Mouse (Mus musculus): ENCODE measurements around the gene Raver2.

The Raver2 gene

DNA sequence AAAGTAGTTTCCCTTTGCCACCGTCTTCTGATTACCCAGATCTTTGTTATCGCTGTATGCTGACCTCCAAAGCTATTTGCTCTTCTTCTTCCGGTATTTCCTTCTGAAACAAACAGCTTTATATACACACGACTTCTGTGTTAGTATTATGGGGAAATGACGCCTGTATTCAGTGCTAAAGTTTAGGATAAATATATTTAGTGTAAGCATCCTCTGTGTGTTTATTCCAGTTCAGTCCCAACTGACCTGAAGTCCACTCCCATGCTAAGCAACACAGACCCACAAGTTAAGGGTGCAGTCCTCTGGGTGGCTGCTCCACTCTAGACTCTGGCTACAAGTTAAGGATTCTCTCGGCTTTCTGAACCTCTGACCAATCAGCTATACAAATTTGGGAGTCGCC lies 52.2 kb downstream of the Raver2 start:
- DNase-seq: no peak

DNA sequence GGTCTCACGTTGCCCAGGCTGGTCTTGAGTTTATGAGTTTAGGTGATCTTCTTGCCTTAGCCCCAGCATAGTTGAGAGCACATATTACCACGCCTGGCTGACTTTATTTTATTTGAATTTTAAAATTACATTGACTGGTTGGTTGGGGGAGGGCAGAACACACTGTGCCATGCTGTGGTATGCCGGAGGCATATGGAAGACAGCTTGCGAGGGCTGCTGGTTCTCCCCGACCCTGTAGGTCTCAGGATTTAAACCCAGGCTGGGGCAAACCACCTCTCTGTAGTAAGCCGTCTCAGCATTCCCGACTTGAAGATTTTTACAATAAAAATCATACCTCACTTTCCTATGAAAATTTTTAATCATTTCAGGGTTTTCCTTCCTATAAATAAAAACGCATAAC lies 66.2 kb downstream of the Raver2 start:
- no peak for DNase-seq

DNA sequence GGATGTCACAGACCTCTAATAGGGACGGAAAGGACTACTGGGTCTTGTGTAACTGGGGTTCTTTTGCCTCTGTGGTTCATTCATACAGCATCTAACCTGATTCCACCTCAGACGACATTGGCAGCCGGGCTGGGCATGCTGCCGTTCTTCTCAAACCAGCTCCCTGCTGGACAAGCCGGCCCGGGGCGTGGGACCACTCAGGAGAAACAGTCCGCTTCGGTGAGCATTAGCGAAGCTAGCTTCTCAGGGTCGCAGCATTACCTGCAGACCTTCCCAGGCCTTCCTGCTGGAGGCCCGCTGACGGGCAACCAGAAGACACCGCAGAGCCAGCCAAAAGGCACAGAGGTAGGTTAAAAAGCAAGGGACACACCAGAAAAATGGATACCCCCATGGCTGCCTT lies 67.1 kb downstream of the Raver2 start:
- DNase-seq: no peak

- DNase-seq: no peak
These were observed 69.2 kb downstream of the Raver2 start for GRCm38 (mm10) chr4:101137975-101138374.

GRCm38 (mm10) chr4:101141768-101142167 lies 73.0 kb downstream of the Raver2 start:
- no peak for DNase-seq

DNA sequence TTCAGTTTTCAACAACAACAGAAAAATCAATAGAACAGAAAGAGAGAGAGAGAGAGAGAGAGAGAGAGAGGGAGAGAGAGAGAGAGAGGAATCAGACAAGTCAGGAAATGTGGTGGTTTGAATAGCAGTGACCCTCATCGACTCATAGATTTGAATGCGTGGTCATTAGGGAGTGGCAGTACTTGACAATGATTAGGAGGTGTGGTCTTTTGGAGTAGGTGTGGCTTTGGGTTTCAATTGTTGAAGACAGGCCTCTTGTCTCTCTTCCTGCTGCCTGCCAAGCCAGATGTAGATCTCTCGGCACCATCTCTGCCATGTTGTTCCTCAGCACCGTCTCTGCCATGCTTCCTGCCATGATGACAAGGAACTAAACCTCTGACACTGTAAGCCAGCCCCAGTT lies 75.1 kb downstream of the Raver2 start:
- peak; percentile 20 for DNase-seq

DNA sequence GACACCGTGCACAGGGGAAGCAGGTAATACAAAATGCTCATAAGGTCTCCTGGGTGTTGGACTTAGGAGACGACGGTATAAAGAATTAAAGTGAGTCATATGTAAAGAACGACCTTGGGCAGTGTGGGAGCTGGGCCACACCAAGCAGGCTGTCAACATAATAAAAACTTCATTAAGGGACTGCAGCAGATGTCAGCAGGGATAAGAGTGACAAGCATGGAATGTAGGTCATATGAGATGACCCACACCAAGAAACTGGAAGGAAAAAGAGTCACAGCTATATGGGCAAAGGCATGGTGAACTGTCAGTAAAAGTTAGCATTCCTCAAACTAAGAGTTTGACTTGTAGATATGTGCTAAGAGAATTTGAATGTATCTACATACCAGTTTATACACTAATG lies 75.6 kb downstream of the Raver2 start:
- DNase-seq: peak; percentile 56

DNA sequence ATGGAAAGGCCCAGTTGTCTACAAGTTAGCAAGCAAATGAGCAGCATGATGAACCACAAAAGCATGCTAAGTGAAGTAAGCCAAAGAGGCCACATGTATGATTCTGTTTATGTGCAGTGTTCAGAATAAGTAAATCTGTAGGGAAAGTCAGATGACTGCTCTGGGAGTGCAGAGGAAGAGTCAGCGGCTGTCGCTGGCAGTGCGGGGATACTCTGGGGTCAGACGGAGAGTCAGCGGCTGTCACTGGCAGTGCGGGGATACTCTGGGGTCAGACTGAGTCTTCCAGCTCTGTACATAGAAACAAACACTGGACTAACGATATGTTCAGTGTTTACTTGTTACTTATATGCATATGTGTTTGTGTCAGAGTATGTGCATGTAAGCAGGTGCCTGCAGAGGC lies 76.0 kb downstream of the Raver2 start:
- peak; percentile 34 for DNase-seq

DNA sequence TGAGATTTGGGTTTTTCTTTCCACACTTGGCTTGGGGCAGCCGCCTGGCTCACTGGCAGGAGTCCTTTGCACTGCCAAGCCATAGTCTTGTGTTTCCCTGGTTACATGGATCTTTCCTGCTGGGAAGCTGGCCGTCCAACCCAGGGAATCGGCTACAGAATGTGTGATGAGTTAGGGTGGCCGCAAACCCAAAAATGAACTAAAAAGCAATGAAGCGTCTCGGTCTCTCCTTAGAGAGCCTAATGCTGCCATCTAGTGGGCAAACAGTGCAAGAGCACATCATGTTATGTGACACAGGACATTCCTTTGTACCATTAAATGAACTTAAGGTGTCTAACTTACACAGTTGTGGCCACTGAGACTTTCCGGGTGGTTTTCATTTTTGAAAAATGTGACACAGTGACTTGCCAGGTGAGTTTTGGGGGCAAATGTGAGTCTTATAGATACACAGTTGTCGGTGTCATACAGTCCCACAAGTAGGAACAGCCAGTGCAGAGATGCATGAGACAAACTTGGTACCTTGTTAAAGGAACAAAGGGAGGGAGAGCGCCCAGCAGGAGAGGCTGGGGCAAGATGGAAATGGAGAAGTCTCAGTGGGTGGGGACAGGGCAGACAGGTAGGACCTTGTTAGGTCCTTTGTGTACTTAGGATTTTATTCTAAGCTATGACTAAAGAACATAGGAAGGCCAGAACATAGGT lies 77.4 kb downstream of the Raver2 start:
- peak; percentile 85 for DNase-seq

DNA sequence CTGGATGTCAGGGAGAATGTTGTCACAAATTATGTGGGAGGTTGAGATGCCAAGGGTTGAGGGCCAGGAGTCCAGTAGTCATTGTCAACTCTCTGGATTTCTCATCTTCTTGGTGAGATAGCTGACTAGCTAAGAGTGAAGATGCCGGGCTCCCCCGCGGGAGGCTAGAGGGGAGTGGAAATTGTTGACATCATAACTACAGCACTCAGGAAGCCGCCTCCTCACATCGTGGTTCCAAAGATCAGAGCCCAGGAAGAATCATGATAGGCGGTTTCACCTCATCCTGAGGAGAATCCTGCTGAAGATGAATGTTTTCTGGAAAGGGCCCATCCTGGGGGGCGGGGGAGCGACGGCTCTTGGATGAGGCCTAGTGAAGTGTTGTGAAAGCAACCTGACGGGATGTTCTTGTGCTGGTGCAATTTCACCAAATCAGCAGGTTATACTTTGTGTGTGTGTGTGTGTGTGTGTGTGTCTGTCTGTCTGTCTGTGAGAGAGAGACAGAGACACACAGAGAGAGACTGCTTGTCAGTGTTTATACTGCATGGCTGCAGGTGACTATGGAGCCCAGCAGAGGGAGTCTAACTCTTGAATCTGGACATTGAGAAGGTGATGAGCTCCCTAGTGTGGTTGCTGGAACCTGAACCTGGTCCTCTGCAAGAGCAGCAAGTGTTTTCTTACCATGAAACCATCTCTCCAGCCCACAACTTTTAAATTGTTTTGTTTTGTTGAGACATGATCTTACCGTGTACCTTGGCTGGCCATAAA lies 78.3 kb downstream of the Raver2 start:
- DNase-seq: no peak

DNA sequence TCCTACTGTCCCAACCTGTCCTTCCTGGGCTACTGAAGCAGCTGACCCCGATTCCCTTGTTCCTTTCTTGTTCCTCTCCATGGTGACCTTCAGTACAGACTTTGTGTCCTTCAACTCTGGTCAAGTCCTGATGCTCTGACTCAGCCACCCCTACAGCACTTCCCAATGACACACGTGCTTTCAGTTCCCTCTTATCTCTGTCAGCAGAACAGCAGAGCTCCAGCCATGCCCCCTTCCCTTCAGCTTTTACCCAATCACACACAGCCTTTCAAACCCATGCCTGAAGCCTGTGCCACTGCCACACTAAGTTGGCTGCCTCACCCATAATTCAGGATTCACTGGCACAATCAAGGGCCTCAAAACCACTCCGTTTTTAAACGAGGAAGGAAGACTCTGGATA lies 86.8 kb downstream of the Raver2 start:
- DNase-seq: no peak

- DNase-seq: no peak
These were observed 88.7 kb downstream of the Raver2 start for GRCm38 (mm10) chr4:101157476-101157875.

DNA sequence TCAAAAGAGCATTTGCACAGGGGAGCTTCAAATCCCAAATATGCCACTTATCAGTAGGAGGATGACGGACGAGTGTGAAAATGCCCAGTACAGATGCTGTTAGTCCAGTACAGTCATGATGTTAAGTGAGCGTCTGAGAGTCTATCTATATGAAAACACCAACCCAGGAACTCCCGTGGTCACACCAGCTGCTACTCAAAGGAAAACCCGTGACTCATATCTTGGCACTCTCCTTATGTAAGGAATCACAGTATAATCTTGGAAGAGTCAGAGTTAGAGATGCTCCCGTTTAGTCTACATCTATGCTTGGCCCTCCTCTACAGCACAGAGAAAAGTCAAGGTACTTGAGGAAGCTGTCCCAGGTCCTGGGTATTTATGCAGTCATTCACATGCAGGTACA lies 89.5 kb downstream of the Raver2 start:
- DNase-seq: no peak

DNA sequence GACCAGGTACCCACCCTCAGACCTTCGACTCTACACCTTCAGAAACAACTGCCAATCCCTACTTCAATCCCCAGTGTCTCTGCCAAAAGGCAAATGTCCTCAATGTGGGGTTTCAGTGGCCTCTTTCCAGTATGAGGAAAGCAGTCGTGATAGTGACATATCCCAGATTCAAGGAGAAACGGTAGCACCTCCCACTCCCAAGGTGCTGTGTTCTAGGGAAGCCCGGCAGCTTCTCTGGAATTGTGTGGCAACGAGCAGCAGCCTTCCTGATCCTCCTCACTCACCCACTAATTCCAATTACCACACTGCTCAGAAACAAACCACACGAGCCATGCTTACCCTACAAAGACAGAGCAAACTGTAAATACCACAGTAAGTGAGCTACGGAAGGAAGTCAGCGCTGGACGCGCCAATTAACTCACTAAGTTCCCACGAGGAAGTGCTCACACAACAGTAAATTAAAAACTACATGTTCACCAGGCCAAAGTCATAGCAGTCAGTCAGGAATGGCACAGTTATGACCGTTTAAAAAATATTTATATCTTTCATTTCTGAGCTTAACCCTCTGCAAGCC lies 90.5 kb downstream of the Raver2 start:
- no peak for DNase-seq

DNA sequence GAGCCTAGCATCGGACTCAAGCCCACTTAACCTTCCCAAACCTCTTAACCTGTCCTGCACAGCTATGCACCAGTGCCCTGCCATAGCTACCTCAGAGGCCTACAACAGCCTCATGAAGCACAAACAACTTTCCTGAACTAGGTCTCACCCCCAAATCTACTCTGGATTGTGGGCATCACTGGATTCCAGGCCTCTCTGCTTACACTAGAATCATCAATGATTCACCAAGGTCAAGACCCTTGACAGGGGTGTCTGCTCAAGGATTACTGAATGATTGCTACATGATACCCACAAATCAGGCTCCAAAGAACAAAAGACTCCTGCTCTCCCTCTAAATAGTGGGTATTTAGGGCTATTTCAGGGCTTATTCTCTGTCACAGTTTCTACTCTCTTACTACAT lies 92.0 kb downstream of the Raver2 start:
- DNase-seq: no peak

DNA sequence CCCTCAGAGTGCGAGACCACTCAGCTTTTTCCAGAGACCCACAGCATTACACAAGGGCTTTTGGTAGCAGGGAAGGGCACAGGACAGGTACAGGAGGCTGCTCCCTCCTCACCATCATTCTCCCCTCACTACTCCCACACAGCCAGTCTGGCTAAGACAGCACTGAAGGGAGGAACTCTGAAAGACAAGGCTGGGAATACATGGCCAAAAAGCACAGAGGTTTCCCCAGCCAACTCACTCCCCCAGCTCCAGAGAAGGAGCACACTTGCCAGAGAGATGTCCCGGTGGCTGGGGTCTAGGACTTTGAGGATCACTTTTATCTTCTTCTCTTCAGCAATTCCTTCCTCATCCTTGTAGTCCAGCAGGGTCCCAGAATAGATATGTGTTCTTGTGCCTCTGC lies 95.4 kb downstream of the Raver2 start:
- no peak for DNase-seq

- DNase-seq: no peak
These were observed 95.9 kb downstream of the Raver2 start for GRCm38 (mm10) chr4:101164673-101165072.

DNA sequence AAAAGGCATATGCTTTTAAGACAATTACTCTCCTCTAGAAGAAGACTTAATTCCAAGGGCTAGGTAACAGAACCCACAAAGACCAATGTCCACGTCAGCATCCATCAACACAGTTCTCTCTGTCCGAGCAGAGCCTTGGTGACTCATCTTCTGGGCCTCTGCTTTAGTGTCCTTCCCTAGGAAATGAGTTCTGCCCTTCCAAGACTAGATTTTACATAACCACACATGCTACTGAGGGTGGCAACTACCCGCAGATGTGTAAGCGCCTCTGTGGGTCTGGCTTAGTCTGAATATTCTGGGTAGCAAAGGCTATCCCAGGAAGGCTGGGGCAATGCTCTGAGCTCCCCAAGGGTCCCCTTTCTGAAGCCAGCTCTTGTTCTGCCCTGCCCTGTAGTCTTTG lies 97.0 kb downstream of the Raver2 start:
- DNase-seq: no peak

DNA sequence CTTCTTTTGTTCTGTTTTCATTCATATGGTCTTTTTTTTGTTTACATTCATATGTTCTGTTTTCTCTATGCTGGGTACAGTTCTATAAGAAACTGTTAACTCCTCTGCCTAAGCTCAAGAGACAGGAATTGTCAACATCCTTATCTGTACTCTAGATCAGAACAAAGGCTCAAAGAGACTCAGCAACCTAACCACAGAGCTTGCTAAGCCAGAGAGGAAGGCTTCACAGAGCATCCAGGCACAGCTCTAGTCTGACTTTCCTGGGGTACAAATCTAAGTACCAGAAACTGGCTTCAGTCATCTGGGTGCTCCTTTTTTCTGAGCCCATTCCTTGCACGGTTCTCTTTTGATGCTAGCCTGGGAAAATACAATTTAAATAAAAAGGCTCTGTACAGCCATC lies 99.0 kb downstream of the Raver2 start:
- DNase-seq: no peak

GRCm38 (mm10) chr4:101168189-101168778 lies 99.5 kb downstream of the Raver2 start:
- DNase-seq: peak; percentile 66

GRCm38 (mm10) chr4:101172738-101173137 lies 104.0 kb downstream of the Raver2 start:
- DNase-seq: no peak

DNA sequence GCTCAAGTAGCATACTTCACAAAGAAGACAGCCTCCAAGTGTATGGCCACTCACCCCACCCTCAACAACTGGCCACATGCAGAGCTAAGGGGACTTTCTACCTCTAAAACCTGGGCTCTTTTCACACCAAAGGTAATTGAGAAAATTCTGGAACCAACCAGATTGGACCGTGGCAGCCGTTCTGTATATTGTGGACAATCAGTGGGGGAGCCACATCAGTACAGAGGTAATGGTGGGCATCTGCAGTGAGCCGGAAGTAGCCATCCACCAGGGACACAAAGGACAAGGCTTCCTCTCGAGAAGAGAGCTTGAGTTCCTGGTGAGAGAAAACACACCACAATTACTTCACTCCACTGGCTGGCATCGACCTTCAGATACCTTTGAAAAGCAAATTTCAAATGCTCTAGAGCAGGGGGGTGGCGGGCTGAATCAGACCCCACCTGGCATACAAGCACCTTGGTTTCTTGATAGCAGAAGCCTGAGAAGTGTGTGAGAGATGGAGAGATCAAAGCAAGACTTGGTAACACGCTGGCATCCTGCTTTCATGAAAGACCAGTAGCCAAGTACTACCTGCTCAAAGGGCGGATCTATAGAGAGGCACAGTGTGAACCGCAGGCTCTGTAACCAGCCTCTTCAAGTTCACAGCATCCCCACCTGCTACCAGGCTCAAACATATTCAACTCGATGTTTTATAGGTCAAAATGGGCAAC lies 106.3 kb downstream of the Raver2 start:
- DNase-seq: no peak

GRCm38 (mm10) chr4:101176123-101176522 lies 107.3 kb downstream of the Raver2 start:
- DNase-seq: no peak
